Mouse (Mus musculus) MEL (cell line): Measurements from ENCODE around the gene 4930432M17Rik. TPM values are rescaled to one million over a fixed set of nuclear protein-coding genes. Genes with fewer than 3 reads are reported as not detected.

Source experiments
- DNase-seq: peaks from one replicate; pipeline ENCODE4 v3.0.0; 2011; ENCODE audit warnings: low read depth, low spot score
- H3K27ac ChIP-seq: 2 replicates; pipeline ENCODE4 v1.5.1; 2012; ENCODE audit warnings: low read depth, mild to moderate bottlenecking, control low read depth, low read length, moderate library complexity; ENCODE audit not compliant: control insufficient read depth
- H3K27me3 ChIP-seq, 2 experiments: fragments of 150-350 bp in 1 of 2; sonication (generic) in 1 of 2; 2 replicates each; pipeline ENCODE4 v1.6.1; 2012; ENCODE audit warnings: low read length in 2 of 2, mild to moderate bottlenecking in 2 of 2, improper control_type of control experiment in 1 of 2, moderate library complexity in 1 of 2; ENCODE audit not compliant: insufficient read depth in 2 of 2, control insufficient read depth in 1 of 2
- H3K36me3 ChIP-seq, 2 experiments: 2 replicates each; pipeline ENCODE4 v1.6.1; 2012 to 2014; ENCODE audit warnings: low read length in 2 of 2, improper control_type of control experiment in 1 of 2, inconsistent platforms in 1 of 2, mild to moderate bottlenecking in 1 of 2; ENCODE audit not compliant: insufficient read depth in 2 of 2, control insufficient read depth in 1 of 2
- H3K4me1 ChIP-seq, 2 experiments: fragments of 150-350 bp in 1 of 2; sonication (generic) in 1 of 2; 2 replicates each; pipeline ENCODE4 v1.6.1; 2012; ENCODE audit warnings: low read length in 2 of 2, improper control_type of control experiment in 1 of 2, mild to moderate bottlenecking in 1 of 2; ENCODE audit not compliant: insufficient read depth in 2 of 2, control insufficient read depth in 1 of 2
- H3K4me3 ChIP-seq, 2 experiments: fragments of 150-350 bp in 1 of 2; sonication (generic) in 1 of 2; 2 replicates each; pipeline ENCODE4 v1.5.1; 2012; ENCODE audit warnings: low read depth in 2 of 2, low read length in 2 of 2, mild to moderate bottlenecking in 2 of 2, moderate library complexity in 2 of 2, control low read depth in 1 of 2, improper control_type of control experiment in 1 of 2; ENCODE audit not compliant: control insufficient read depth in 1 of 2, insufficient read depth in 1 of 2
- H3K79me2 ChIP-seq: 2 replicates; pipeline ENCODE4 v1.6.1; 2012; ENCODE audit warnings: mild to moderate bottlenecking, low read length, moderate library complexity; ENCODE audit not compliant: control insufficient read depth, poor library complexity, insufficient read depth
- H3K9ac ChIP-seq: 2 replicates; pipeline ENCODE4 v1.6.1; 2012; ENCODE audit warnings: low read depth, mild to moderate bottlenecking, control low read depth, low read length, moderate library complexity; ENCODE audit not compliant: control insufficient read depth, poor library complexity, severe bottlenecking
- H3K9me3 ChIP-seq: fragments of 150-350 bp; sonication (generic); replicated peaks from 2 replicates; pipeline ENCODE4 v1.6.1; 2012; ENCODE audit warnings: mild to moderate bottlenecking, low read length, improper control_type of control experiment, moderate library complexity; ENCODE audit not compliant: insufficient read depth
- CHD1 ChIP-seq: IDR thresholded peaks from 2 replicates; pipeline ENCODE4 v1.6.1; 2012; ENCODE audit warnings: low read depth, mild to moderate bottlenecking, inconsistent platforms, low read length, improper control_type of control experiment
- CHD2 ChIP-seq: IDR thresholded peaks from 2 replicates; pipeline ENCODE4 v1.6.1; 2011; ENCODE audit warnings: low read length, improper control_type of control experiment
- CTCF ChIP-seq, 3 experiments: IDR thresholded peaks in 2 of 3; conservative IDR thresholded peaks in 1 of 3; 2 replicates each; pipeline ENCODE4 v1.5.1; 2011 to 2012; ENCODE audit warnings: low read length in 3 of 3, low read depth in 2 of 3, mild to moderate bottlenecking in 2 of 3, improper control_type of control experiment in 1 of 3, inconsistent platforms in 1 of 3, mixed read lengths in 1 of 3, moderate library complexity in 1 of 3; ENCODE audit not compliant: control insufficient read depth in 1 of 3, insufficient read depth in 1 of 3, poor library complexity in 1 of 3, severe bottlenecking in 1 of 3
- E2F4 ChIP-seq: IDR thresholded peaks from 2 replicates; pipeline ENCODE4 v1.6.1; 2011; ENCODE audit warnings: low read depth, low read length, improper control_type of control experiment, borderline replicate concordance
- EP300 ChIP-seq, 2 experiments: IDR thresholded peaks; 2 replicates each; pipeline ENCODE4 v1.6.1; 2011; ENCODE audit warnings: improper control_type of control experiment in 2 of 2, low read length in 2 of 2, low read depth in 1 of 2, mild to moderate bottlenecking in 1 of 2
- HCFC1 ChIP-seq: IDR thresholded peaks from 2 replicates; pipeline ENCODE4 v1.6.1; 2012; ENCODE audit warnings: low read depth, mild to moderate bottlenecking, inconsistent platforms, low read length, improper control_type of control experiment, moderate library complexity
- MAFK ChIP-seq: IDR thresholded peaks from 2 replicates; pipeline ENCODE4 v1.6.1; 2011; ENCODE audit warnings: low read depth, mild to moderate bottlenecking, low read length, improper control_type of control experiment, borderline replicate concordance
- MAX ChIP-seq: IDR thresholded peaks from 2 replicates; pipeline ENCODE4 v1.6.1; 2011; ENCODE audit warnings: low read length, improper control_type of control experiment
- MYC ChIP-seq: IDR thresholded peaks from 2 replicates; pipeline ENCODE4 v1.6.1; 2011; ENCODE audit warnings: low read depth, mild to moderate bottlenecking, low read length, improper control_type of control experiment, moderate library complexity
- NRF1 ChIP-seq: IDR thresholded peaks from 2 replicates; pipeline ENCODE4 v1.6.1; 2014; ENCODE audit warnings: low read depth, mild to moderate bottlenecking, inconsistent platforms, low read length, improper control_type of control experiment, moderate library complexity; ENCODE audit not compliant: poor library complexity, insufficient read depth, severe bottlenecking
- POLR2AphosphoS2 ChIP-seq: IDR thresholded peaks from 2 replicates; pipeline ENCODE4 v1.6.1; 2011; ENCODE audit warnings: low read length, improper control_type of control experiment
- TAL1 ChIP-seq: IDR thresholded peaks from 2 replicates; pipeline ENCODE4 v1.6.1; 2012; ENCODE audit warnings: mild to moderate bottlenecking, inconsistent platforms, low read length, moderate library complexity, mixed read lengths
- UBTF ChIP-seq: IDR thresholded peaks from 2 replicates; pipeline ENCODE4 v1.6.1; 2012; ENCODE audit warnings: low read depth, mild to moderate bottlenecking, inconsistent platforms, low read length, improper control_type of control experiment, moderate library complexity, borderline replicate concordance; ENCODE audit not compliant: insufficient read depth
- USF1 ChIP-seq: IDR thresholded peaks from 2 replicates; pipeline ENCODE4 v1.6.1; 2014; ENCODE audit warnings: low read depth, mild to moderate bottlenecking, inconsistent platforms, low read length, improper control_type of control experiment, moderate library complexity
- USF2 ChIP-seq, 2 experiments: IDR thresholded peaks; 2 replicates each; pipeline ENCODE4 v1.6.1; 2011 to 2012; ENCODE audit warnings: improper control_type of control experiment in 2 of 2, low read length in 2 of 2, borderline replicate concordance in 1 of 2, inconsistent platforms in 1 of 2, low read depth in 1 of 2, mild to moderate bottlenecking in 1 of 2; ENCODE audit not compliant: insufficient read depth in 1 of 2
- ZC3H11A ChIP-seq: IDR thresholded peaks from 2 replicates; pipeline ENCODE4 v1.6.1; 2012; ENCODE audit warnings: low read depth, mild to moderate bottlenecking, inconsistent platforms, low read length, improper control_type of control experiment
- ZKSCAN1 ChIP-seq: IDR thresholded peaks from 2 replicates; pipeline ENCODE4 v1.6.1; 2012; ENCODE audit warnings: low read depth, mild to moderate bottlenecking, inconsistent platforms, low read length, improper control_type of control experiment, moderate library complexity
- polyA plus RNA-seq, 2 experiments: library from polyadenylated mRNA; stranded (reverse) in 1 of 2; unstranded in 1 of 2; fragments of >175 nt in 1 of 2; fragments of >200 nt in 1 of 2; gene quantifications; 2 replicates each; pipeline versions ENCODE4 v1.2.1 to v1.2.4; 2012; ENCODE audit warnings: low replicate concordance in 2 of 2, low read depth in 1 of 2; ENCODE audit not compliant: insufficient read length in 2 of 2, insufficient read depth in 1 of 2, missing spikeins in 1 of 2
- total RNA-seq: library from RNA; depleted of rRNA; stranded (reverse); fragments of 300-350 nt; gene quantifications from 2 replicates; pipeline ENCODE4 v1.2.3, GENCODE M21; 2012

The 4930432M17Rik gene
- total and polyA plus RNA-seq, 3 experiments = not detected

GRCm38 (mm10) chr3:121713151-121713701 is 42.7 kb downstream of the 4930432M17Rik start:
- no peaks in the 10 kb centered on the region for H3K79me2 ChIP-seq
- DNase-seq = no peak
- H3K27me3 ChIP-seq = peaks cover 4 to 12% of the 10 kb centered on the region in 2 experiments; a peak in 3 of 4 replicates
- H3K4me1 ChIP-seq = no peaks in the 10 kb centered on the region
- no peak overlapping the region for H3K27ac ChIP-seq
- no peaks in the 10 kb centered on the region for H3K36me3 ChIP-seq
- no peaks in the 10 kb centered on the region for H3K9me3 ChIP-seq
- H3K9ac ChIP-seq = no peak overlapping the region
- H3K4me3 ChIP-seq = no peak overlapping the region
- TF ChIP-seq CHD2 = no peak
- TF ChIP-seq MAFK = peak; percentile 19; the same call in 1 of the 2 replicates
- TF ChIP-seq NRF1 = no peak

GRCm38 (mm10) chr3:121713816-121714215 is 43.3 kb downstream of the 4930432M17Rik start:
- TF ChIP-seq E2F4 (no peak), CTCF (IDR thresholded peaks at IDR 0.05 in 2 of 3, conservative IDR thresholded peaks at IDR 0.05 in 1 of 3; ENCODE audit: control insufficient read depth in 1 of 3, insufficient read depth in 1 of 3, low read depth in 2 of 3, low read length in 3 of 3, poor library complexity in 1 of 3, severe bottlenecking in 1 of 3) (no peak), ZC3H11A (no peak), ZKSCAN1 (no peak), CHD2 (no peak), USF2 (IDR thresholded peaks at IDR 0.05; ENCODE audit: borderline replicate concordance in 1 of 2, insufficient read depth in 1 of 2, low read depth in 1 of 2, low read length in 2 of 2) (no peak), USF1 (no peak), TAL1 (no peak), UBTF (no peak), MYC (no peak), CHD1 (no peak)
- peaks cover 4 to 12% of the 10 kb centered on the region in 2 experiments; a peak in 3 of 4 replicates for H3K27me3 ChIP-seq

GRCm38 (mm10) chr3:121714461-121714860 is 43.9 kb downstream of the 4930432M17Rik start:
- DNase-seq = no peak
- Histone ChIP-seq H3K79me2 (no peaks in the 10 kb centered on the region), H3K4me3 (no peak overlapping the region), H3K9ac (no peak overlapping the region), H3K27ac (no peak overlapping the region), H3K36me3 (no peaks in the 10 kb centered on the region), H3K4me1 (no peaks in the 10 kb centered on the region)
- TF ChIP-seq POLR2AphosphoS2 (no peak), USF1 (no peak), MAX (no peak), HCFC1 (no peak), ZC3H11A (no peak), TAL1 (no peak), EP300 (IDR thresholded peaks at IDR 0.05; ENCODE audit: low read depth in 1 of 2, low read length in 2 of 2) (no peak), CHD2 (no peak)
- TF ChIP-seq, all 39 proteins: peak for 0
- peaks cover 4 to 10% of the 10 kb centered on the region in 2 experiments; a peak in 3 of 4 replicates for H3K27me3 ChIP-seq
- no peaks in the 10 kb centered on the region for H3K9me3 ChIP-seq

More at GRCm38 (mm10) chr3:121713816-121714215, 43.3 kb downstream of the 4930432M17Rik start:
- DNase-seq = no peak
- Histone ChIP-seq H3K36me3 (no peaks in the 10 kb centered on the region), H3K79me2 (no peaks in the 10 kb centered on the region), H3K4me3 (no peak overlapping the region), H3K4me1 (no peaks in the 10 kb centered on the region), H3K9me3 (no peaks in the 10 kb centered on the region), H3K9ac (no peak overlapping the region), H3K27ac (no peak overlapping the region)
